Mouse (Mus musculus): ENCODE data around the gene 2900026A02Rik. TPM values are rescaled to one million over a fixed set of nuclear protein-coding genes. Genes with fewer than 3 reads are reported as not detected.

2900026A02Rik gene
- polyA plus RNA-seq, 1 experiment from 2014 or later = 2.7 TPM

DNA sequence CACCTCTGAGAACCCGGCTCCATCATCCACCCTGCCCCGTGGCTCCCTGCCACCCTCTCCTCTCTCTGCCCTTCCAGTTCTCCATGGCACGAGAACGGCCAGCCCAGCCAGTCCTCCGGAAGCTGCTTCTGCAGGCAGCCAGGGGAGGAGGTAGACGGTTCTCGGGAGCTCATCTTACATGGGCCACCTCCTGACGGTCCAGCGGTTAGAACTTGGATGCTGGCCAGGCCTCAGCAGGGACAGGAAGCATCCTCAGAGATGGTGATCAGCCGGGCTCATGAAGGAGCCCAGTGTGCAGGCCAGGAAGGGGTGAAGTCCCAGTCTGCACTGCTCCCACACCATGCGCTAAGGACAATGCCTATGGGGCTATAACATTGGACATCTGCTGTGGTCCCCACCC lies 6.6 kb downstream of the 2900026A02Rik start:
- DNase-seq (no peak), ATAC-seq (no peak)
- H3K4me1 ChIP-seq (ENCODE audit: insufficient read depth) = peaks cover 14% of the 10 kb centered on the region
- no peak overlapping the region for H3K4me2 ChIP-seq (ENCODE audit: low read depth, low read length)
- no peaks in the 10 kb centered on the region for H3K36me3 ChIP-seq (replicated peaks; ENCODE audit: insufficient read depth, low read length)
- no peaks in the 10 kb centered on the region for H3K9me3 ChIP-seq (ENCODE audit: low read length)
- TF ChIP-seq CTCF (IDR thresholded peaks at IDR 0.05; ENCODE audit: low read depth) (no peak), EP300 (IDR thresholded peaks at IDR 0.05; ENCODE audit: low read depth) (no peak)
- no peak overlapping the region for H3K4me3 ChIP-seq (ENCODE audit: low read depth, low read length)
- 53% methylated on average over 11 of the region's 11 CpGs for WGBS (ENCODE audit: insufficient replicate concordance)
- no peaks in the 10 kb centered on the region for H3K27me3 ChIP-seq (ENCODE audit: insufficient read depth, low read length)
- H3K27ac ChIP-seq (ENCODE audit: low read depth) = no peak overlapping the region
- no peak overlapping the region for H3K9ac ChIP-seq (replicated peaks)

DNA sequence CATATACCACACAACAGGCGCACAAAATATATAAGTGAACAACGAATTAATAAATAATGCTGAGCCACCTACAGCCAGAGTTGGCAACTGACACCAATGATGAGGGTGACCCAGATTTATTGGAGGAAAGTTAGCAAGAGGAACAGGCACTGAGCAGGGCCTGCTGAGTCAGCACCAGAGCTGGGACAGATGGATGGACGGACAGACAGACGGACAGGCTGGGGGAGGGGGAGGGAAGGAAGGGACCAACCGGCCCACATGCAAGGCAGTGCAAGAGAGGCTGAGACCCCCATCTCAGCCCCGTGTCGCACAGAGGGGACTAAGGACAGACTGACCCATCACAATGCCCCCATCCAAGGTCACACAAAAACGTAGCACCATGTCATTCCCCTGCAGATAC lies 7.0 kb downstream of the 2900026A02Rik start:
- no peak overlapping the region for H3K27ac ChIP-seq (ENCODE audit: low read depth)

DNA sequence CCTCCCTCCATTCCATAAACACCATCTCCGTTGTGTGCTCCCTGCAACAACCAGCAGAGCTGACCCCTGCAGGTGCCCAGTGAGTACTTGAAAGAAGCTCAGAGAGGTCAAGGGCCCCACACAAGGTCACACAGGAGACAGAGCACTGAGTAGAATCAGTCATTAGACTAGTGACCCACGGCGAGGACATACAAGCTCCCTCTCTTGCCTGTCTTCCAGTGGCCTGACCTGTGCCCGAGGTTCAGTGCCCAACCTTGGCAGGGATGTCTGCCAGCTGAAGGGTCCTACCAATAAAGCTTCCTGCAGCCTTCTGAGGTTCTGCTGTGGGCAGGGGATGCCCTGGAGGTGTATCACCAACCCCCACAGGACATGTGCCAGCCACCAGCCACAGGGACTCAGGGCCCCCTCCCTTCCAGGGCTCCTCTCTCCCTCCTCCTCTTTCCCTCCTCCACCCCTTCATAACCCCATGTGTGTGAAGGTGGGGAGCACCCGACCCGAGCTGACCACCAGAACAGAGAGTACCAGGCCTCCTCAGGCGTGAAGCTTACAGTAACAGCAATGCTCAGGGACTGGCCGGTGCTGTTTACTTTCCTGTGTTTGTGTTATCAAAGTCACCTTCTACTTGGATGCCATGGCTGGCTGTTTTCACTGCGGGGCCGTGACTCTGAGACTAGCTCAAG lies 8.7 kb downstream of the 2900026A02Rik start:
- H3K4me1 ChIP-seq (ENCODE audit: insufficient read depth) = peaks cover 21% of the 10 kb centered on the region
- no peaks in the 10 kb centered on the region for H3K36me3 ChIP-seq (replicated peaks; ENCODE audit: insufficient read depth, low read length)
- TF ChIP-seq EP300 (IDR thresholded peaks at IDR 0.05; ENCODE audit: low read depth) (no peak), CTCF (IDR thresholded peaks at IDR 0.05; ENCODE audit: low read depth) (no peak)
- no peak for DNase-seq
- 56% methylated on average over 10 of the region's 10 CpGs for WGBS (ENCODE audit: insufficient replicate concordance)
- ATAC-seq = no peak
- H3K4me3 ChIP-seq (ENCODE audit: low read depth, low read length) = no peak overlapping the region
- H3K9ac ChIP-seq (replicated peaks) = no peak overlapping the region
- no peak overlapping the region for H3K27ac ChIP-seq (ENCODE audit: low read depth)
- no peaks in the 10 kb centered on the region for H3K9me3 ChIP-seq (ENCODE audit: low read length)
- no peaks in the 10 kb centered on the region for H3K27me3 ChIP-seq (ENCODE audit: insufficient read depth, low read length)
- H3K4me2 ChIP-seq (ENCODE audit: low read depth, low read length) = no peak overlapping the region

More for the DNA sequence above, 7.0 kb downstream of the 2900026A02Rik start:
- no peaks in the 10 kb centered on the region for H3K27me3 ChIP-seq (ENCODE audit: insufficient read depth, low read length)
- 65% methylated on average over 7 of the region's 8 CpGs for WGBS (ENCODE audit: insufficient replicate concordance)
- H3K36me3 ChIP-seq (replicated peaks; ENCODE audit: insufficient read depth, low read length) = no peaks in the 10 kb centered on the region
- TF ChIP-seq EP300 (IDR thresholded peaks at IDR 0.05; ENCODE audit: low read depth) = no peak
- DNase-seq = no peak
- H3K9ac ChIP-seq (replicated peaks) = no peak overlapping the region
- H3K4me3 ChIP-seq (ENCODE audit: low read depth, low read length) = no peak overlapping the region
- no peak for ATAC-seq
- peaks cover 15% of the 10 kb centered on the region for H3K4me1 ChIP-seq (ENCODE audit: insufficient read depth)
- no peaks in the 10 kb centered on the region for H3K9me3 ChIP-seq (ENCODE audit: low read length)
- no peak overlapping the region for H3K4me2 ChIP-seq (ENCODE audit: low read depth, low read length)

DNA sequence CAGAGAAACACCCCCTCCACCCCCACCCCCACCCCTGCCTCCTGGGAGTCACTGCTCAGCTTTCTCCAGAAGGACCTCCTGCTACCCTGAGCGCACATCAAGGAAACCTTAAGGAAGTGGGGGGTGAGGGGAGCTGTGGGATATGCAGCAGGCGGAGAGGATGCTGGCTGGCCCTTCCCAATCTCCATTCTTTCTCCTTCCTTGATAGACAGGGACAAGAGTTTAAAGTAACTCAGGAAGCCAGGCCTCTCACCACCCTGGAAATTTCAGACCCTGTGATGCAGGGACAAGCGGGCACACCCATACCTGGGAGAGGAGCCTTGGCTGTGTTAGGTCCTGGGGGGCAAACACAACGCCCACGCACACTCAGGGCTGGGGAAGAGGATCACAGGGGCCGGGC lies 10.7 kb downstream of the 2900026A02Rik start:
- no peak for TF ChIP-seq CTCF (IDR thresholded peaks at IDR 0.05; ENCODE audit: low read depth)
- no peak for TF ChIP-seq EP300 (IDR thresholded peaks at IDR 0.05; ENCODE audit: low read depth)
- 0 out of 2 replicates have a peak, but pooled peaks have one; percentile 6 for ATAC-seq
- 71% methylated on average over 6 of the region's 6 CpGs for WGBS (ENCODE audit: insufficient replicate concordance)
- DNase-seq = no peak
- Histone ChIP-seq H3K27ac (ENCODE audit: low read depth) (peak overlapping the region; percentile 51; the same call in 1 of the 2 replicates), H3K36me3 (replicated peaks; ENCODE audit: insufficient read depth, low read length) (no peaks in the 10 kb centered on the region), H3K4me2 (ENCODE audit: low read depth, low read length) (no peak overlapping the region), H3K27me3 (ENCODE audit: insufficient read depth, low read length) (no peaks in the 10 kb centered on the region), H3K9ac (replicated peaks) (no peak overlapping the region), H3K4me1 (ENCODE audit: insufficient read depth) (peaks cover 29% of the 10 kb centered on the region), H3K9me3 (ENCODE audit: low read length) (no peaks in the 10 kb centered on the region), H3K4me3 (ENCODE audit: low read depth, low read length) (no peak overlapping the region)

DNA sequence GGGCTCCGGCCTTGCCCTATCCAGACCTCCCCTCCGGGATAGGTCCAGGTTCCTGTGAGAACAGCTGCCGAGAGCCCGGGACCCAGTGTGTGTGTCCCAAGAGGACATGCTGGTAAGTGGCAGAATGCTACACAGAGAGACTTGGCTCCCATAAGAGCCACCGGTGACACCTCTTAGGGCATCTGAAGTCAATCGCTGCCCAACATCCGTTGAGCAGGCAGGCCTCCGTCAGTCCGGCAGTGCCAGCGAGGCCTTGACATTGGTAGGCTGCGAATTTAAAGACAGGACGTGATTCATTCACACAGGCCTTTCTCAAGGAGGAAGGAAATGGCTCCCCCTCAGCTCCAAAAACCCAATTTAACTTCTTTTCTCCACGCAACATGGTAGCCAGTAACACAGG lies 11.1 kb downstream of the 2900026A02Rik start:
- no peak overlapping the region for H3K4me2 ChIP-seq (ENCODE audit: low read depth, low read length)
- ATAC-seq = 0 out of 2 replicates have a peak, but pooled peaks have one; percentile 14
- H3K9me3 ChIP-seq (ENCODE audit: low read length) = no peaks in the 10 kb centered on the region
- H3K4me1 ChIP-seq (ENCODE audit: insufficient read depth) = peaks cover 29% of the 10 kb centered on the region
- no peaks in the 10 kb centered on the region for H3K27me3 ChIP-seq (ENCODE audit: insufficient read depth, low read length)
- TF ChIP-seq EP300 (IDR thresholded peaks at IDR 0.05; ENCODE audit: low read depth) = no peak
- TF ChIP-seq CTCF (IDR thresholded peaks at IDR 0.05; ENCODE audit: low read depth) = no peak
- no peak overlapping the region for H3K4me3 ChIP-seq (ENCODE audit: low read depth, low read length)
- DNase-seq = no peak
- H3K27ac ChIP-seq (ENCODE audit: low read depth) = peak overlapping the region; percentile 51
- WGBS (ENCODE audit: insufficient replicate concordance) = 52% methylated on average over 13 of the region's 13 CpGs
- no peak overlapping the region for H3K9ac ChIP-seq (replicated peaks)
- no peaks in the 10 kb centered on the region for H3K36me3 ChIP-seq (replicated peaks; ENCODE audit: insufficient read depth, low read length)

DNA sequence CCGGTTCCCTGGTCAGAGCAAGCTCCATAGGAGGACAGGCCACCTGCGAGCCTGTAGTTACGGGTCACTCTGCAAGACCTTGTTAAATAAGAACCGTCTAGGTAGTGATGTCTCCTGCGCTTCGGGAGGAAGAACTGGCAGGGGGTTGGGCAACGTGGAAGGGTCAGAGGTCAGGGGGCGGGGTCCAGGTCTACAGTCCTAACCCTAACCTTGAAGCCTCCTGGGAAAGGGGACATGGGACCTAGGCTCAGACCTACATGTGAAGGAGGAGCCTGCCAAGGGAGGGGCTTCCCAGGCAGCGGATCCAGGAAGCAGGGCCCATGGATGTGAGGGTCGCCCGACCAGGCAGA lies 11.7 kb downstream of the 2900026A02Rik start:
- Histone ChIP-seq H3K27ac (ENCODE audit: low read depth) (peak overlapping the region; percentile 51), H3K4me3 (ENCODE audit: low read depth, low read length) (no peak overlapping the region), H3K9me3 (ENCODE audit: low read length) (no peaks in the 10 kb centered on the region), H3K9ac (replicated peaks) (no peak overlapping the region), H3K27me3 (ENCODE audit: insufficient read depth, low read length) (no peaks in the 10 kb centered on the region), H3K4me1 (ENCODE audit: insufficient read depth) (peaks cover 29% of the 10 kb centered on the region), H3K36me3 (replicated peaks; ENCODE audit: insufficient read depth, low read length) (no peaks in the 10 kb centered on the region), H3K4me2 (ENCODE audit: low read depth, low read length) (no peak overlapping the region)
- WGBS (ENCODE audit: insufficient replicate concordance) = 48% methylated on average over 11 of the region's 11 CpGs
- DNase-seq (no peak), ATAC-seq (no peak)
- TF ChIP-seq CTCF (IDR thresholded peaks at IDR 0.05; ENCODE audit: low read depth) (no peak), EP300 (IDR thresholded peaks at IDR 0.05; ENCODE audit: low read depth) (no peak)
